Mouse (Mus musculus) megakaryocyte, adult 5-6 weeks (primary cell): ENCODE measurements around the gene Aldh3a1. TPM values are rescaled to one million over a fixed set of nuclear protein-coding genes. Genes with fewer than 3 reads are reported as not detected.

ENCODE experiments used
- ATAC-seq: 2 replicates; pipeline ENCODE4 v1.8.0; 2016; ENCODE audit warnings: mild to moderate bottlenecking, inconsistent platforms; ENCODE audit not compliant: poor library complexity, severe bottlenecking
- total RNA-seq, 2 experiments: library from RNA; stranded (forward) in 1 of 2; stranded (reverse) in 1 of 2; fragments of 153-499, 151-499 nt in 1 of 2; fragments of 221-1000, 200-1000 nt in 1 of 2; gene quantifications; 2 replicates each; pipeline versions ENCODE4 v1.2.3 to v1.2.4; 2015 to 2017

Gene Aldh3a1
- total RNA-seq, 2 experiments from 2014 or later, result not detected

DNA sequence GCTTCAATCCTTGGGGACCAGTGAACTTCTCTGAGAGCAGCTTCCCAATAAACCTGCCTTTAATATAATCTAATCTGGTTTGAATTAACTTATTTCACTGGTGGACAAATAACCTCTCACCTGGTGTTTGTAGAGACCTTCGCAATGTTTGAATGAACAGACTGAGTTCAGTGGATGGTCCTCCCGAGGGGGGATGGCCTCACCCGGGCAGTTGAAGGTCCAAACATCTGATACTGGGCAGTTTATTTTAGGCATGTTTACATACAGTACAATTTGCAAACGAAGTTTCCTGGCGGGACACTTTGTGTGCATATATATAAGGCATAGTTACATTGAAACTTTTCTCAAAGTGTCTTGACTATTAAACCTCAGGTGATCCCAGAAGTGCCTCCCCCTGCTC is 26.8 kb downstream of the Aldh3a1 start:
- ATAC-seq, result no peak

DNA sequence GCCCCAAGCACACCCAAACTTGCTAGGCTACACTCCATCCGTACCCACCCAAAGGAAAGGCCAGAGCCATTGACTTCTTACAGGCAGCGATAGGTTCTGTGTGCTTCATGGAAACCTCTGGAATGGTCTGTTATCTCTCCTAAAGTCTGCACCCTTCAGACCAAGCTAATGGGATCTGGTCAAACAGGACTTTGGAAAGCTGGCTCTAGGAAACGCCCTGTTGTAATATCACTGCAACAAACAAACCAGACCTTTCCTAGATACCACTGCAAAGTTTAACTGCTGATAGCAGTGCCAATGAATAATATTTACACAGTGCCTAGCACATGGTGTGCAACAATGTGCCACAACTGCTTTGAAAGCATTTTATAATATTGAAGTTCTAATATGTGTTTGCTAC is 28.7 kb downstream of the Aldh3a1 start:
- no peak for ATAC-seq

DNA sequence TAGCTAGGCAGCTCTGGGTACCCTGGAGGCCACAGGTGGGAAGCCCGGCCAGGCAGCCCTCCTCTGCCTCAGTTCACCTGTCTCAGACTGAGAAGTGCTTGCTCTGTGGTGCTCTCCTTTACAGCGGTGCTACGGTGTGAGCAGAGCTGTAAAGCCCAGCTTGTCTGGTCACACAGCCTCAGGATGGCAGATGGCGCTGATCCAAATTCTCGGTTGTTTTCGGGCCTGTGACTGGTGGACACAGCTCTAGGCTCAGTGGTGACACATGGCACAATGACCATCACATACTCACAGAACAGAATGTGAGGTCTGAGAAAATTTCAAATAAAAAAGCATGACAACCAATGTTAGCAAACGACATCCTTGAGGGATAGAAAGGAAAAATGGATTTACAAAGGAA is 37.1 kb downstream of the Aldh3a1 start:
- ATAC-seq, result no peak

DNA sequence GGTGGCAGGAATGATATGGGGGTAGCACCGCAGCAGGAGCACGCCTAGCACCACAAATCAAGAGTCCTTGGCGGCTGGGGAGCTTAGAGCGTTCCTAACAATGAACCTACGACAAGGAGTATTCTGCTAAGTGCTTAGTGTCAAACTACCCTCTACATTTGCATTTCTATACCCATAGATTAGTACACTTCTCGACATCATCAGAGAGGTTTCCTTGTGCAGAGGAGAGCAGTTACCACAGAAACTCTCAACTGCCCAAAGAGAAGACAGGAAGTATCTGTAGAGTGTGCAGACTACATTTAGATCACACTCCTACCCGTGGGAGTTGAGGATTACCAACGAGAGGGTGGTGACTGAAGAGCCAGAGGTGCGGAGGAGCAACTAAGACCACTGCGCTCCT is 44.4 kb downstream of the Aldh3a1 start:
- no peak for ATAC-seq

DNA sequence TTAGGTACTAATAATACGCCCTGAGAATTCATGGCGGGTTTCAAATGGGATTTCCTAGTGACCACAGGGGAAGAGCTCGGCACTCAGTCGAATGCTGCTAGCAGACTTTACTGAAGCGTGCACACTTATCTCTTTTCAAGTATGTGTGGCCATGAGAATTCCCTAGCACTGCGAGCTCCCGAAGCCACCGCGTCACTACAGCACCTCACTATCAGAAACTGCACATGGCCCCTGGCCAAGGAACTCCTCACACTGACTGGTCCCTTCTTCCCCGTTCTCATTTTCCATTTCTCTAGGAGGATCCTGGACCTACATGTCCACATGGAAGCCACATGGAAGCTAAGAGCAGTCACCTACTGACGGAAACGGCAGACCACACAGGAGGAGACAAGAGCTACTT is 45.5 kb downstream of the Aldh3a1 start:
- ATAC-seq, result no peak

DNA sequence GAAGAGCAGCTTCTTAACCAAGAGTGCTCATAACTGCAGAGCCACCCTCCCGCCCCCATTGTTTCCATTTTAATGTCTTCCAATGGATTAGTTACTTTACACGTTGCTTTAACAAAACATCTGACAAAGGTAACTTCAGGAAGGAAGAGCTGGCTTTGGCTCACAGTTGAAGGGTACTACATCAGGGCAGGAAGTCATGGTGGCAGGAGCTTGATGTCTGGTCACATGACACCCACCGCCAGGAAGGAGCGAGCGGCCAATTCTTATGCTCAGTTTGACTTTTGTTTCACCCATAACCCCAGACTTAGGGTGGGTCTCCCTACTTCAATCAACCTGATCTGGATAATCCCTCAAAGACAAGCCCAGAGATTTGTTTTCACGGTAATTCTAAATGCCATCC is 51.8 kb downstream of the Aldh3a1 start:
- no peak for ATAC-seq

DNA sequence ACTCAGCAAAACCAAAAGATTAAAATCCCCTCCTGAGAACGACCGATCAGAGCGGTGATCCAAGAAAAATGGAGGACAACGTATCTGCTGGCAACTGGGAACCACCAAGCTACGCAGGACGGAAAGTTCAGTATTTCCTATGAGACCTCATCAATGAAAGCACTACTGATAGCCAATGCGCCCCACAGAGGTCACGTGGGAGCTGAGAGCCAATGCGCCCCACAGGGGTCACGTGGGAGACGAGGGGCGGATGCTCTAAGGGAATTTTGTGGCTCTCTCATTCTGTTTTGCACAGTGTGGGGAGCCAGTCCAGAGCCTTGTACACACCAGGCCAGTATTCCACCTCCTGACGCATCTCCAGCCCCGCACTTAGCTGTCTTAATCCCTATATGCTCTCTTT is 55.2 kb downstream of the Aldh3a1 start:
- ATAC-seq, result no peak

DNA sequence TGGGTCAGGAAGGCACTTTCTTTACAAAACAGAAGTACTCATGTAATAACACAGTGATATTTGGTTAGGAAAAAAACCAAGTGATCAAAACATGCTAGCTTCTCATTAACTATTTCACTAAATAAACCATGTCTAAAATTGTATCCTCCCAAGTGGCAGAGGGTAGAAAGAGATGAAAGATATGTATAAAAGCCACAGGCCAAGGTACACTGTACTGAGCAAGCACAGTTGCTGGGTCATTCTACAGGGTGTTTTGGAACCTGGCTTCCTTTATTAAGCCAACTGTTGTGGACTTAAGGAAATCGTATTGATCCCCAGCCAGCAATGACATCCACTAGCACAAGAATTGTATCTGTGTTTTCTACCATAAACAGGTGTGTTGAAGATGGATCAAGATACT is 56.5 kb downstream of the Aldh3a1 start:
- ATAC-seq, result no peak

DNA sequence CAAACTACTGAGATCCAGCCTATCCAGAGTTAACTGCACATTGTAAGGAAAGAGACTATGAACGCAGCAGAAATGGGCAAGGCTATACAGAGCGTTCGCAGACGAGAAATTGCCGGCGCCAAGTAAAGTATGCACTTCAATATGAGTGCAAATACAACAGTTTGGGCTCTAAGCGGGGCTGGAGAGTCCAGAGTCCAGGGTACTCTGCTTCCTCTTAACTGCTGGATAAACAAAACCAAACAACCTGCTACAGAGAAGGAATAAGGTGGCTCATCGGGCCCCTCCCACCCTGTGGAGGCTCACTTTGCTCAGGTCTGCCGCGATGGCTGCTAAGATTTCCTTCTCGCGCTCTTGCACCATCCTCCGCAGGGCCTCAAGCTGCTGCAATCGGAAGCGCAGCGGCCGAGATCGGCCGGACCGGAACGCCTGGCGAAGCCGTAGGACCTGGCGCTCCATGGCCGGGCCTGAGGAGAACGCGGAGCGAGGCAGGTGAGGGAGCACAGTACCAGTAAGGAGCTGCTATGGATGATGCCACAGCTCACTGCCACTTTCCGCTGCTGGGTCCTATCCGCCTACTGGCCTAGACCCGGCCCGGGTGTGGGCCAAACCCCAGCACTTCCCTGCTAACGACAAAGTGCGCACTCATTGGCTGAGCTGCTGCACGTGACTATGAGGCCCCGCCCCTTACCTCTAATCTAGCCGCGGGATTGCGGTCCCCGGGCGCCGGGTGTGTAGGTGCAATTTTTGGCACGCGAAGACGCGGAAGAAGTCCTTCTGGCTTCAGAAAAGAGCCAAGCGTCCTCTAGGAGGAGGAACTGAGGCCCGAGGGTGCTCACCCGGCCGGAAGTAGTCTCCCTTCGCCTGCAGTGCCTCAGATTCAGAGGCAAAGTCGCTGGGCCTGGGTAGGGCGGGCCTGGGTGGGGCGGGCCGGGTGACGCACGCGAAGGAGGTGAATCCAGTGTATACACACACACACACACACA is 59.5 kb downstream of the Aldh3a1 start, which contains the start of gene Aldh3a2:
Gene Aldh3a2, minus strand, starts transcription at position 914 of the 983 bp plus-strand sequence.
- ATAC-seq, result peak; percentile 90

Other genes starting within 250 kb of the Aldh3a1 start
- not detected in 2 replicates for gene Kcnj12, start 185.0 kb upstream of the Aldh3a1 start, total RNA-seq (2015)
- gene Kcnj12, start 185.0 kb upstream of the Aldh3a1 start, total RNA-seq (2017), result not detected in 2 replicates
- gene Tnfrsf13b, start 80.8 kb upstream of the Aldh3a1 start, total RNA-seq (2015), result 59.3 and 72.4 TPM in 2 replicates
- gene Tnfrsf13b, start 80.8 kb upstream of the Aldh3a1 start, total RNA-seq (2017), result 82.6 and 119 TPM in 2 replicates
- 22.8 and 28.6 TPM in 2 replicates for gene Usp22, start 32.5 kb upstream of the Aldh3a1 start, total RNA-seq (2015)
- gene Usp22, start 32.5 kb upstream of the Aldh3a1 start, total RNA-seq (2017), result 40.3 and 47.4 TPM in 2 replicates
- 67.8 and 68.4 TPM in 2 replicates for gene Aldh3a2, start 59.9 kb downstream of the Aldh3a1 start, total RNA-seq (2015)
- gene Aldh3a2, start 59.9 kb downstream of the Aldh3a1 start, total RNA-seq (2017), result 78.5 and 89.0 TPM in 2 replicates
- not detected in 2 replicates for gene Slc47a2, start 135.3 kb downstream of the Aldh3a1 start, total RNA-seq (2015)
- gene Slc47a2, start 135.3 kb downstream of the Aldh3a1 start, total RNA-seq (2017), result not detected in 2 replicates
- not detected in 2 replicates for gene Slc47a1, start 170.8 kb downstream of the Aldh3a1 start, total RNA-seq (2015)
- not detected in 2 replicates for gene Slc47a1, start 170.8 kb downstream of the Aldh3a1 start, total RNA-seq (2017)
- gene Rnf112, start 246.6 kb downstream of the Aldh3a1 start, total RNA-seq (2015), result not detected in 2 replicates
- gene Rnf112, start 246.6 kb downstream of the Aldh3a1 start, total RNA-seq (2017), result not detected in 2 replicates